Mouse (Mus musculus): ENCODE data around the gene Ttyh2.

GRCm38 (mm10) chr11:114675341-114675825, at the start of gene Ttyh2:
- TF ChIP-seq POLR2A (IDR thresholded peaks at IDR 0.05; ENCODE audit: low read depth, low read length) = peak; percentile 79
- TF ChIP-seq CTCF (conservative IDR thresholded peaks at IDR 0.05; ENCODE audit: insufficient read depth, insufficient read length, low read depth, low read length) = no peak

Measured in kidney, adult 2 months (tissue).